Comparison of ENCODE assay signal across 17 mouse cellular contexts in the genomic region with DNA sequence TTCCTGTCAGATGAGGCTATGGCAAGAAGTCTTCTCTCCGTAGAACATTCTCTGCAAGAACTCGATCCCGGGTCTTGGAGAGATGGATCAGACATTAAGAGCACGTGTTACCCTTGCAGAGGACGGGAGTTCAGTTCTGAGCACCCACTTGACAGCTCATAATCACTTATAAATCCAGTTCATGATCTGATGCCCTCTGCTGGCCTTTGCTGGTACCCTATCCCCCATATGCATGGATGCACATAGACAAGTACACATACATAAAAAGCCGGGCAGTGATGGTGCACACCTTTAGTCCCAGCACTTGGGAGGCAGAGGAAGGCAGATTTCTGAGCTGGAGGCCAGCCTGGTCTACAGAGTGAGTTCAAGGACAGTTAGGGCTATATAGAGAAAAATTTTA.
DNase-seq lines count a peak whose midpoint lies in the region; ATAC-seq and TF ChIP-seq lines count a peak whose summit lies in the region.
"Had no signal": no experiment of that assay in that cellular context is flagged by ENCODE, and none has a peak within 500 bp of the region (broad histone marks: within the 10 kb centered on the region; RNA-seq: fewer than 3 reads in every experiment).

No protein-coding gene starts in this region.

- 0 out of 2 replicates have a peak, but pooled peaks have one; percentile 30 for TF ChIP-seq CTCF in midbrain, postnatal 0 days (IDR thresholded peaks at IDR 0.05)
- TF ChIP-seq CTCF in MEL (IDR thresholded peaks at IDR 0.05 in 2 of 3, conservative IDR thresholded peaks at IDR 0.05 in 1 of 3; ENCODE audit: control insufficient read depth in 1 of 3, insufficient read depth in 1 of 3, low read depth in 2 of 3, low read length in 3 of 3, poor library complexity in 1 of 3, severe bottlenecking in 1 of 3) = no peak; a peak in 1 of 6 replicates

- no peak for TF ChIP-seq RAD21 in MEL (IDR thresholded peaks at IDR 0.05; ENCODE audit: low read depth, low read length)

- 92% methylated on average over 6 of the region's 6 CpGs for WGBS in midbrain, postnatal 0 days
- WGBS in midbrain, embryonic 10.5 days = 93% methylated on average over 6 of the region's 6 CpGs

- H3K4me2 ChIP-seq in midbrain, postnatal 0 days (ENCODE audit: low read depth, low read length, poor library complexity, severe bottlenecking) = no peak overlapping the region
- H3K4me2 ChIP-seq: embryonic facial prominence, embryonic 12.5 days; heart, embryonic 15.5 days; hindbrain, embryonic 14.5 days; liver, embryonic 11.5 days had no signal

- ATAC-seq in midbrain, postnatal 0 days (ENCODE audit: low FRiP score) = no peak
- no peak for ATAC-seq in frontal cortex, adult (ENCODE audit: low TSS enrichment)

- H3K4me3 ChIP-seq in midbrain, postnatal 0 days (ENCODE audit: low read depth, low read length) = no peak overlapping the region
- H3K4me3 ChIP-seq in midbrain, embryonic 10.5 days = no peak overlapping the region
- H3K4me3 ChIP-seq in MEL (ENCODE audit: control insufficient read depth in 1 of 2, insufficient read depth in 1 of 2, low read depth in 2 of 2, low read length in 2 of 2) = no peak overlapping the region
- H3K4me3 ChIP-seq: embryonic facial prominence, embryonic 12.5 days; heart, embryonic 15.5 days had no signal

- TF ChIP-seq EP300 in MEL (IDR thresholded peaks at IDR 0.05; ENCODE audit: low read depth in 1 of 2, low read length in 2 of 2) = no peak

- H3K9me3 ChIP-seq in midbrain, postnatal 0 days (ENCODE audit: low read length) = no peaks in the 10 kb centered on the region
- no peaks in the 10 kb centered on the region for H3K9me3 ChIP-seq in midbrain, embryonic 10.5 days (replicated peaks)
- no peaks in the 10 kb centered on the region for H3K9me3 ChIP-seq in MEL (replicated peaks; ENCODE audit: insufficient read depth, low read length)
- H3K9me3 ChIP-seq: embryonic facial prominence, embryonic 12.5 days; heart, embryonic 15.5 days had no signal

- H3K4me1 ChIP-seq in midbrain, postnatal 0 days (ENCODE audit: insufficient read depth, low read length) = no peaks in the 10 kb centered on the region
- H3K4me1 ChIP-seq in midbrain, embryonic 10.5 days = no peaks in the 10 kb centered on the region
- no peaks in the 10 kb centered on the region for H3K4me1 ChIP-seq in MEL (ENCODE audit: control insufficient read depth in 1 of 2, insufficient read depth in 2 of 2, low read length in 2 of 2)
- H3K4me1 ChIP-seq: embryonic facial prominence, embryonic 12.5 days; heart, embryonic 15.5 days had no signal

- no peaks in the 10 kb centered on the region for H3K79me2 ChIP-seq in MEL (ENCODE audit: control insufficient read depth, insufficient read depth, low read length, poor library complexity)

- no peak overlapping the region for H3K27ac ChIP-seq in midbrain, postnatal 0 days (ENCODE audit: low read depth, low read length)
- H3K27ac ChIP-seq in midbrain, embryonic 10.5 days (replicated peaks) = no peak overlapping the region
- no peak overlapping the region for H3K27ac ChIP-seq in MEL (ENCODE audit: control insufficient read depth, low read depth, low read length)
- H3K27ac ChIP-seq: embryonic facial prominence, embryonic 12.5 days; heart, embryonic 15.5 days; hindbrain, embryonic 14.5 days had no signal

- no peak overlapping the region for H3K9ac ChIP-seq in midbrain, postnatal 0 days (replicated peaks; ENCODE audit: low read length, poor library complexity, severe bottlenecking)
- H3K9ac ChIP-seq in MEL (ENCODE audit: control insufficient read depth, low read depth, low read length, poor library complexity, severe bottlenecking) = no peak overlapping the region
- H3K9ac ChIP-seq: embryonic facial prominence, embryonic 12.5 days; heart, embryonic 15.5 days; hindbrain, embryonic 14.5 days had no signal

- no peaks in the 10 kb centered on the region for H3K27me3 ChIP-seq in midbrain, postnatal 0 days (ENCODE audit: insufficient read depth, low read length)
- H3K27me3 ChIP-seq in midbrain, embryonic 10.5 days (ENCODE audit: low read depth, poor library complexity, severe bottlenecking) = no peaks in the 10 kb centered on the region
- H3K27me3 ChIP-seq in MEL (ENCODE audit: control insufficient read depth in 1 of 2, insufficient read depth in 2 of 2, low read length in 2 of 2) = no peaks in the 10 kb centered on the region
- H3K27me3 ChIP-seq: embryonic facial prominence, embryonic 12.5 days; heart, embryonic 15.5 days had no signal

- H3K36me3 ChIP-seq in midbrain, postnatal 0 days (ENCODE audit: insufficient read depth, low read length) = no peaks in the 10 kb centered on the region
- H3K36me3 ChIP-seq in midbrain, embryonic 10.5 days = no peaks in the 10 kb centered on the region
- no peaks in the 10 kb centered on the region for H3K36me3 ChIP-seq in MEL (ENCODE audit: control insufficient read depth in 1 of 2, insufficient read depth in 2 of 2, low read length in 2 of 2)
- H3K36me3 ChIP-seq: embryonic facial prominence, embryonic 12.5 days; heart, embryonic 15.5 days had no signal

- TF ChIP-seq POLR2A in MEL (IDR thresholded peaks at IDR 0.05; ENCODE audit: control insufficient read depth in 1 of 2, insufficient read depth in 1 of 2, low read depth in 1 of 2, low read length in 2 of 2, poor library complexity in 1 of 2) = no peak

- DNase-seq in embryo, embryonic 10.5 days (ENCODE audit: low spot score) = peak; percentile 8
- DNase-seq in embryo, embryonic 10 days (ENCODE audit: low spot score) = no peak
- DNase-seq in midbrain, postnatal 0 days (ENCODE audit: low spot score) = no peak
- DNase-seq in midbrain, embryonic 10.5 days (ENCODE audit: low spot score) = no peak
- DNase-seq in MEL (ENCODE audit: low read depth, low spot score) = peak; percentile 5
- DNase-seq in induced T-regulatory cell, adult 2 months (ENCODE audit: low read depth) = peak; percentile 7
- DNase-seq in adrenal gland, adult 18-20 months (ENCODE audit: low spot score in 2 of 2) = no peak
- DNase-seq: adrenal gland, postnatal 25 days; cerebellum, postnatal 14 days; kidney, adult 9 months; lung, postnatal 14 days; midbrain, embryonic 14.5 days had no signal

TF ChIP-seq in MEL, 35 proteins besides CTCF, POLR2A, EP300 and RAD21:
- no peak for TF ChIP-seq GATA1 (IDR thresholded peaks at IDR 0.05; ENCODE audit: low read depth, low read length)
- TF ChIP-seq ZKSCAN1 (IDR thresholded peaks at IDR 0.05; ENCODE audit: low read depth, low read length) = no peak

Comparison
In these comparisons a context has a peak if more than half of its experiments do, and no peak if none do; other contexts are left out.
1. DNase-seq: peak in embryo, embryonic 10.5 days (single experiment), MEL (single experiment) and induced T-regulatory cell, adult 2 months (single experiment); none in embryo, embryonic 10 days (single experiment), midbrain, postnatal 0 days (single experiment), midbrain, embryonic 10.5 days (single experiment) and adrenal gland, adult 18-20 months (0 of 2).